Mouse (Mus musculus) bone marrow macrophage, adult 2 months (primary cell): ENCODE data around the gene Evc.

ENCODE experiments used
- CTCF ChIP-seq: IDR thresholded peaks from 2 replicates; pipeline ENCODE4 v1.5.1; 2012; ENCODE audit warnings: low read depth, mild to moderate bottlenecking, low read length, moderate library complexity
- POLR2A ChIP-seq: IDR thresholded peaks from 2 replicates; pipeline ENCODE4 v1.6.1; 2012; ENCODE audit warnings: mild to moderate bottlenecking, low read depth, low read length, borderline replicate concordance

- TF ChIP-seq POLR2A (no peak), CTCF (no peak)
These were observed 18.0 kb downstream of the Evc start for GRCm38 (mm10) chr5:37318715-37319114.
